27 mouse cellular contexts compared by ENCODE assay signal in genomic region chr14:31260932-31261331, GRCm38 (mm10). TPM values are rescaled to one million over a fixed set of nuclear protein-coding genes. Genes with fewer than 3 reads are reported as not detected.
DNase-seq lines count a peak whose midpoint lies in the region; ATAC-seq lines count a peak whose summit lies in the region.
"Had no signal": no experiment of that assay in that cellular context is flagged by ENCODE, and none has a peak within 500 bp of the region (broad histone marks: within the 10 kb centered on the region; RNA-seq: fewer than 3 reads in every experiment).

No protein-coding gene starts in this region.

- ATAC-seq in intestine, embryonic 16.5 days = 0 out of 2 replicates have a peak, but pooled peaks have one; percentile 24
- no peak for ATAC-seq in intestine, embryonic 15.5 days
- ATAC-seq in liver, embryonic 11.5 days (replicated peaks; ENCODE audit: low FRiP score) = peak; percentile 48
- peak; percentile 71 for ATAC-seq in liver, embryonic 16.5 days (ENCODE audit: low read depth)
- ATAC-seq: activated CD4-positive, CD25-positive, alpha-beta regulatory T cell, adult 4 months; forebrain, embryonic 13.5 days; midbrain, embryonic 15.5 days had no signal

- peak; percentile 27 for DNase-seq in c-Kit-positive CD71-positive TER-119-negative erythroid progenitor cells, embryonic 14.5 days (ENCODE audit: low read depth)
- no peak for DNase-seq in liver, embryonic 11.5 days (ENCODE audit: low spot score)
- no peak for DNase-seq in thymus, postnatal 4 days
- DNase-seq in cerebellum, postnatal 10 days = no peak
- no peak for DNase-seq in thymus, postnatal 0 days (ENCODE audit: low spot score)
- DNase-seq: adrenal gland, adult 2 months; adrenal gland, postnatal 36 days; cerebellum, adult 11-12 months; cerebellum, adult 9-11 months; gastrocnemius, postnatal 36 days; heart, adult 2 months; kidney, adult 18-20 months; kidney, postnatal 36 days; left cerebral cortex, postnatal 4 days; thymus, postnatal 25 days had no signal

- no peak overlapping the region for H3K4me2 ChIP-seq in intestine, embryonic 16.5 days (ENCODE audit: low read depth, low read length)
- no peak overlapping the region for H3K4me2 ChIP-seq in intestine, embryonic 15.5 days (replicated peaks)
- H3K4me2 ChIP-seq in liver, embryonic 11.5 days = peak overlapping the region; percentile 60
- peak overlapping the region; percentile 62 for H3K4me2 ChIP-seq in liver, embryonic 16.5 days (ENCODE audit: low read depth, low read length)
- H3K4me2 ChIP-seq: forebrain, embryonic 13.5 days; heart, embryonic 12.5 days; hindbrain, embryonic 14.5 days; kidney, embryonic 15.5 days; lung, embryonic 15.5 days; midbrain, embryonic 15.5 days; neural tube, embryonic 15.5 days had no signal

- H3K4me1 ChIP-seq in intestine, embryonic 16.5 days (ENCODE audit: control insufficient read depth, insufficient read depth, low read length) = no peaks in the 10 kb centered on the region
- H3K4me1 ChIP-seq in intestine, embryonic 15.5 days (replicated peaks) = no peaks in the 10 kb centered on the region
- H3K4me1 ChIP-seq in liver, embryonic 11.5 days (replicated peaks; ENCODE audit: control insufficient read depth, insufficient read depth, low read length) = peaks cover 23% of the 10 kb centered on the region
- peaks cover 33% of the 10 kb centered on the region for H3K4me1 ChIP-seq in liver, embryonic 16.5 days (ENCODE audit: control insufficient read depth, low read depth, low read length)
- H3K4me1 ChIP-seq: forebrain, embryonic 13.5 days; heart, embryonic 12.5 days; kidney, embryonic 15.5 days; lung, embryonic 15.5 days; midbrain, embryonic 10.5 days; midbrain, embryonic 15.5 days; neural tube, embryonic 15.5 days had no signal

- H3K9ac ChIP-seq in intestine, embryonic 16.5 days (ENCODE audit: low read depth, low read length) = no peak overlapping the region
- no peak overlapping the region for H3K9ac ChIP-seq in intestine, embryonic 15.5 days
- peak overlapping the region; percentile 22; the same call in 1 of the 2 replicates for H3K9ac ChIP-seq in liver, embryonic 11.5 days (ENCODE audit: low read depth, low read length)
- peak overlapping the region; percentile 52 for H3K9ac ChIP-seq in liver, embryonic 16.5 days (ENCODE audit: low read depth, low read length)
- H3K9ac ChIP-seq: forebrain, embryonic 13.5 days; heart, embryonic 12.5 days; hindbrain, embryonic 14.5 days; kidney, embryonic 15.5 days; lung, embryonic 15.5 days; midbrain, embryonic 15.5 days; neural tube, embryonic 15.5 days had no signal

- H3K27ac ChIP-seq in intestine, embryonic 16.5 days (ENCODE audit: low read length) = no peak overlapping the region
- H3K27ac ChIP-seq in intestine, embryonic 15.5 days = no peak overlapping the region
- peak overlapping the region; percentile 91 for H3K27ac ChIP-seq in liver, embryonic 11.5 days (ENCODE audit: low read depth, low read length)
- H3K27ac ChIP-seq in liver, embryonic 16.5 days (ENCODE audit: low read length) = peak overlapping the region; percentile 96
- H3K27ac ChIP-seq: forebrain, embryonic 13.5 days; heart, adult 2 months; hindbrain, embryonic 14.5 days; kidney, embryonic 15.5 days; lung, embryonic 15.5 days; midbrain, embryonic 10.5 days; midbrain, embryonic 15.5 days; neural tube, embryonic 15.5 days had no signal

- H3K36me3 ChIP-seq in intestine, embryonic 16.5 days (ENCODE audit: control insufficient read depth, insufficient read depth, low read length) = peaks cover 27% of the 10 kb centered on the region
- peaks cover 37% of the 10 kb centered on the region for H3K36me3 ChIP-seq in intestine, embryonic 15.5 days
- H3K36me3 ChIP-seq in liver, embryonic 11.5 days (ENCODE audit: control insufficient read depth, insufficient read depth, low read length) = peaks cover 45% of the 10 kb centered on the region
- peaks cover 38% of the 10 kb centered on the region for H3K36me3 ChIP-seq in liver, embryonic 16.5 days (ENCODE audit: control insufficient read depth, insufficient read depth)

- 93% methylated on average over 9 of the region's 9 CpGs for WGBS in intestine, embryonic 16.5 days
- 89% methylated on average over 9 of the region's 9 CpGs for WGBS in intestine, embryonic 15.5 days
- WGBS in liver, embryonic 11.5 days = 85% methylated on average over 9 of the region's 9 CpGs
- WGBS in liver, embryonic 16.5 days (ENCODE audit: insufficient replicate concordance) = 50% methylated on average over 9 of the region's 9 CpGs

- no peaks in the 10 kb centered on the region for H3K9me3 ChIP-seq in intestine, embryonic 16.5 days (ENCODE audit: control insufficient read depth, low read length)
- no peaks in the 10 kb centered on the region for H3K9me3 ChIP-seq in intestine, embryonic 15.5 days
- no peaks in the 10 kb centered on the region for H3K9me3 ChIP-seq in liver, embryonic 11.5 days (ENCODE audit: control insufficient read depth, low read length)
- no peaks in the 10 kb centered on the region for H3K9me3 ChIP-seq in liver, embryonic 16.5 days (replicated peaks; ENCODE audit: control insufficient read depth, low read length)
- H3K9me3 ChIP-seq: forebrain, embryonic 13.5 days; heart, embryonic 12.5 days; kidney, embryonic 15.5 days; lung, embryonic 15.5 days; midbrain, embryonic 10.5 days; midbrain, embryonic 15.5 days; neural tube, embryonic 15.5 days had no signal

- no peak overlapping the region for H3K4me3 ChIP-seq in intestine, embryonic 16.5 days (ENCODE audit: low read length)
- no peak overlapping the region for H3K4me3 ChIP-seq in intestine, embryonic 15.5 days (replicated peaks)
- peak overlapping the region; percentile 20; the same call in 1 of the 2 replicates for H3K4me3 ChIP-seq in liver, embryonic 11.5 days (ENCODE audit: low read depth, low read length)
- H3K4me3 ChIP-seq in liver, embryonic 16.5 days (ENCODE audit: low read depth, low read length) = peak overlapping the region; percentile 32
- H3K4me3 ChIP-seq: forebrain, embryonic 13.5 days; heart, adult 2 months; heart, embryonic 12.5 days; kidney, embryonic 15.5 days; lung, embryonic 15.5 days; midbrain, embryonic 10.5 days; midbrain, embryonic 15.5 days; neural tube, embryonic 15.5 days had no signal

- H3K27me3 ChIP-seq in intestine, embryonic 16.5 days (replicated peaks; ENCODE audit: control insufficient read depth, insufficient read depth, low read length) = no peaks in the 10 kb centered on the region
- H3K27me3 ChIP-seq in intestine, embryonic 15.5 days (replicated peaks) = no peaks in the 10 kb centered on the region
- no peaks in the 10 kb centered on the region for H3K27me3 ChIP-seq in liver, embryonic 11.5 days (replicated peaks; ENCODE audit: control insufficient read depth, insufficient read depth, low read length)
- H3K27me3 ChIP-seq in liver, embryonic 16.5 days (ENCODE audit: control insufficient read depth, insufficient read depth, low read depth, low read length) = no peaks in the 10 kb centered on the region
- H3K27me3 ChIP-seq: forebrain, embryonic 13.5 days; heart, embryonic 12.5 days; kidney, embryonic 15.5 days; lung, embryonic 15.5 days; midbrain, embryonic 15.5 days; neural tube, embryonic 15.5 days had no signal

RNA-seq across cellular contexts. Expression of gene Bap1, which starts 9.7 kb away (rescaled TPM):
- 61.8 and 63.3 TPM in 2 replicates for polyA plus RNA-seq in intestine, embryonic 16.5 days (2015; fragmentation: Nextera tagmentation; extraction: Ambion mirVana)
- 64.0 and 65.3 TPM in 2 replicates for polyA plus RNA-seq in intestine, embryonic 15.5 days (2015; fragmentation: Nextera tagmentation; extraction: Ambion mirVana)
- polyA plus RNA-seq in liver, embryonic 11.5 days (2014; fragmentation: Nextera tagmentation; extraction: Ambion mirVana) = 77.2 and 84.4 TPM in 2 replicates
- 32.0 and 33.7 TPM in 2 replicates for polyA plus RNA-seq in liver, embryonic 16.5 days (2015; fragmentation: Nextera tagmentation; extraction: Ambion mirVana)
- polyA plus RNA-seq in thymus, postnatal 0 days (2015; fragmentation: Nextera tagmentation; extraction: Ambion mirVana) = 63.0 and 66.5 TPM in 2 replicates

RNA-seq across cellular contexts. Expression of gene Phf7, which starts 9.8 kb away (rescaled TPM):
- polyA plus RNA-seq in intestine, embryonic 16.5 days (2015; fragmentation: Nextera tagmentation; extraction: Ambion mirVana) = 10.5 and 10.8 TPM in 2 replicates
- 10.6 and 11.9 TPM in 2 replicates for polyA plus RNA-seq in intestine, embryonic 15.5 days (2015; fragmentation: Nextera tagmentation; extraction: Ambion mirVana)
- polyA plus RNA-seq in liver, embryonic 11.5 days (2014; fragmentation: Nextera tagmentation; extraction: Ambion mirVana) = 14.9 and 15.0 TPM in 2 replicates
- polyA plus RNA-seq in liver, embryonic 16.5 days (2015; fragmentation: Nextera tagmentation; extraction: Ambion mirVana) = 6.1 and 6.3 TPM in 2 replicates
- polyA plus RNA-seq in thymus, postnatal 0 days (2015; fragmentation: Nextera tagmentation; extraction: Ambion mirVana) = 18.6 and 21.5 TPM in 2 replicates

RNA-seq across cellular contexts. Expression of gene Sema3g, which starts 43.3 kb away (rescaled TPM):
- polyA plus RNA-seq in intestine, embryonic 16.5 days (2015; fragmentation: Nextera tagmentation; extraction: Ambion mirVana) = 0.51 and 0.67 TPM in 2 replicates
- 0.91 and 0.96 TPM in 2 replicates for polyA plus RNA-seq in intestine, embryonic 15.5 days (2015; fragmentation: Nextera tagmentation; extraction: Ambion mirVana)
- 0.10 TPM in 1 of 2 replicates, not detected in the other for polyA plus RNA-seq in liver, embryonic 11.5 days (2014; fragmentation: Nextera tagmentation; extraction: Ambion mirVana)
- 0.04 TPM in 2 replicates for polyA plus RNA-seq in liver, embryonic 16.5 days (2015; fragmentation: Nextera tagmentation; extraction: Ambion mirVana)
- 0.27 and 0.30 TPM in 2 replicates for polyA plus RNA-seq in thymus, postnatal 0 days (2015; fragmentation: Nextera tagmentation; extraction: Ambion mirVana)
- polyA plus RNA-seq: activated CD4-positive, CD25-positive, alpha-beta regulatory T cell, adult 4 months had no signal

RNA-seq across cellular contexts. Expression of gene Nisch, which starts 44.2 kb away (rescaled TPM):
- 217 and 228 TPM in 2 replicates for polyA plus RNA-seq in intestine, embryonic 16.5 days (2015; fragmentation: Nextera tagmentation; extraction: Ambion mirVana)
- 280 and 297 TPM in 2 replicates for polyA plus RNA-seq in intestine, embryonic 15.5 days (2015; fragmentation: Nextera tagmentation; extraction: Ambion mirVana)
- 228 and 245 TPM in 2 replicates for polyA plus RNA-seq in liver, embryonic 11.5 days (2014; fragmentation: Nextera tagmentation; extraction: Ambion mirVana)
- polyA plus RNA-seq in liver, embryonic 16.5 days (2015; fragmentation: Nextera tagmentation; extraction: Ambion mirVana) = 94.9 and 112 TPM in 2 replicates
- polyA plus RNA-seq in thymus, postnatal 0 days (2015; fragmentation: Nextera tagmentation; extraction: Ambion mirVana) = 116 and 144 TPM in 2 replicates

RNA-seq across cellular contexts. Expression of gene Tnnc1, which starts 52.8 kb away (rescaled TPM):
- 3.5 and 3.7 TPM in 2 replicates for polyA plus RNA-seq in intestine, embryonic 16.5 days (2015; fragmentation: Nextera tagmentation; extraction: Ambion mirVana)
- polyA plus RNA-seq in intestine, embryonic 15.5 days (2015; fragmentation: Nextera tagmentation; extraction: Ambion mirVana) = 3.3 and 6.4 TPM in 2 replicates
- 17.6 and 39.0 TPM in 2 replicates for polyA plus RNA-seq in liver, embryonic 11.5 days (2014; fragmentation: Nextera tagmentation; extraction: Ambion mirVana)
- polyA plus RNA-seq in liver, embryonic 16.5 days (2015; fragmentation: Nextera tagmentation; extraction: Ambion mirVana) = 80.6 and 93.1 TPM in 2 replicates
- 5.0 and 5.7 TPM in 2 replicates for polyA plus RNA-seq in thymus, postnatal 0 days (2015; fragmentation: Nextera tagmentation; extraction: Ambion mirVana)
- polyA plus RNA-seq: activated CD4-positive, CD25-positive, alpha-beta regulatory T cell, adult 4 months had no signal

Comparison
In these comparisons a context has a peak if more than half of its experiments do, and no peak if none do; other contexts are left out.
1. H3K27ac ChIP-seq: peak in liver, embryonic 11.5 days (single experiment) and liver, embryonic 16.5 days (single experiment); none in intestine, embryonic 16.5 days (single experiment) and intestine, embryonic 15.5 days (single experiment).
2. H3K4me2 ChIP-seq: peak in liver, embryonic 11.5 days (single experiment) and liver, embryonic 16.5 days (single experiment); none in intestine, embryonic 16.5 days (single experiment) and intestine, embryonic 15.5 days (single experiment).
3. H3K4me3 ChIP-seq: peak in liver, embryonic 11.5 days (single experiment) and liver, embryonic 16.5 days (single experiment); none in intestine, embryonic 16.5 days (single experiment) and intestine, embryonic 15.5 days (single experiment).
4. H3K9ac ChIP-seq: peak in liver, embryonic 11.5 days (single experiment) and liver, embryonic 16.5 days (single experiment); none in intestine, embryonic 16.5 days (single experiment) and intestine, embryonic 15.5 days (single experiment).